Mouse (Mus musculus) 3134 (cell line): ENCODE measurements around the gene Cd2.

ENCODE experiments used
- DNase-seq: peaks from one replicate; pipeline ENCODE4 v3.0.0-alpha.2; 2011; ENCODE audit warnings: low spot score; ENCODE audit not compliant: insufficient read length; ENCODE audit errors: extremely low read depth

The Cd2 gene

DNA sequence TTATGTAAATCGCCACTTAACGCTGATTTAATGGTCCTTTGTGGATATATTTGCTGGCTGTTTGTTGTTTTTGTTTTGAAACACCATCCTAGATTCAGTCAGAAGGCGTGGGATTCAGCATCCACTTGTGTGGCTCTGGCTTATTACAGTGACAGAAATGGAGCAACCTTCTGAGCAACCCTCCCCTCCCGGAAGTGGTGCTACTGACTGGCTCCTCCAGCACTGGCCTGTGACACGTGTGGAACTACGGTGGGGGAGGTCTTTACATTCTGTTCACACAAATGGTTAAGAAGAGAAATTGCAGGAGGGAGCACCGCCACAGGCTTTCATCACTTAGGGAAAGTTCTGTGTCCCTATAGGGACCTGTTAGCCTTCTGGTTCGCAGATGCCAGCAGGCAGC is 55.2 kb downstream of the Cd2 start:
- no peak for DNase-seq

- no peak for DNase-seq
These were observed 57.5 kb downstream of the Cd2 start for GRCm38 (mm10) chr3:101230201-101230600.

GRCm38 (mm10) chr3:101229551-101229930 is 58.2 kb downstream of the Cd2 start:
- DNase-seq = no peak

- no peak for DNase-seq
These were observed 58.7 kb downstream of the Cd2 start for GRCm38 (mm10) chr3:101228868-101229550.

- no peak for DNase-seq
These were observed 59.7 kb downstream of the Cd2 start for GRCm38 (mm10) chr3:101228066-101228465.
